Mouse (Mus musculus) frontal cortex, postnatal 14 days (tissue): ENCODE data around the gene Tdrd6.
A peak's percentile ranks its signal among the peaks of the same experiment; 100 is the strongest.

ENCODE experiments used
- DNase-seq, 2 experiments: peaks; one replicate each; pipeline ENCODE4 v3.0.0; 2022; ENCODE audit warnings: low spot score in 2 of 2

Tdrd6 gene

GRCm38 (mm10) chr17:43612221-43612620, 17.9 kb downstream of the Tdrd6 start:
- DNase-seq: no peak

DNA sequence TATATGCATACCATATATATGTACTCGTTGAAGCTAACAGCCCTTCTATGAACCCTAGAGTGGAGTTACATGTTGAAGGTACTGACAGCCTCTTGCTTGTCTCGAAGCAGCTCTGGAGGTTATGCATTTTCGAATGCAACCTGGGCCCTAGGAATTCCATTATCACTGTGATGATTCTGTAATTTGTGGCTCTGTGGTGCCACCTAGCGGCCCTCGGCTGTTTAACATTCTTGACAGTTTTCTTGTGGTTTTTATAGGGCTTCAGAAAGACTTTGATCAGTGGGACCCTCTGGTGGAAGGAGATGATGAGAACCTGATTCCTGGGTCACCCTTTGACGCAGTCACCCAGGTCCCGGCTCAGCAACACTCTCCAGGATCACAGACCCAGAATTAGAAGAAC, 18.5 kb downstream of the Tdrd6 start:
- peak; percentile 37 to 66 for DNase-seq

- peak; percentile 26 to 63 for DNase-seq
These were observed 23.4 kb downstream of the Tdrd6 start for GRCm38 (mm10) chr17:43606704-43607103.

GRCm38 (mm10) chr17:43598706-43599105, 31.4 kb downstream of the Tdrd6 start:
- DNase-seq: no peak

GRCm38 (mm10) chr17:43597742-43598141, 32.4 kb downstream of the Tdrd6 start:
- DNase-seq: no peak

GRCm38 (mm10) chr17:43592296-43593291, 37.5 kb downstream of the Tdrd6 start:
- no peak for DNase-seq

DNA sequence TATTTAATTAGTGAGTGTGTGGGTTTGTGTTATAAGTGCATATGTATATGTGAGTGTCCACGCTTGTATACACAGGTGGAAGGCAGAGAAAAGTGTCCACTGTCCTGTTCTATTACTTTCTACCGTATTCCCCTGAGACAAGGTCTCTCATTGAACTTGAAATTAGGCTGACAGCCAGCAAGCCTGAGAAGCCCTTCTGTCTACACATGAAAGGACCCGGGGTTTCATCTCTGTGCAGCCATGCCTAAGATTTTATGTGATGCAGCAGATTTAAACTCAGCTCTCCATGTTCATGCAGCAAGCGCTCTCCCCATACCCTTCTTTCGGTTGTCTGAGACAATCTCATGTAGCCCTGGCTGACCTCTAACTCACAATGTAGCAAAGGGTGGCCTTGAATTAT, 39.6 kb downstream of the Tdrd6 start:
- no peak for DNase-seq

- no peak for DNase-seq
These were observed 40.3 kb downstream of the Tdrd6 start for GRCm38 (mm10) chr17:43589750-43590149.

- no peak for DNase-seq
These were observed 42.8 kb downstream of the Tdrd6 start for GRCm38 (mm10) chr17:43587278-43587677.

- no peak for DNase-seq
These were observed 45.3 kb downstream of the Tdrd6 start for GRCm38 (mm10) chr17:43584771-43585170.

DNA sequence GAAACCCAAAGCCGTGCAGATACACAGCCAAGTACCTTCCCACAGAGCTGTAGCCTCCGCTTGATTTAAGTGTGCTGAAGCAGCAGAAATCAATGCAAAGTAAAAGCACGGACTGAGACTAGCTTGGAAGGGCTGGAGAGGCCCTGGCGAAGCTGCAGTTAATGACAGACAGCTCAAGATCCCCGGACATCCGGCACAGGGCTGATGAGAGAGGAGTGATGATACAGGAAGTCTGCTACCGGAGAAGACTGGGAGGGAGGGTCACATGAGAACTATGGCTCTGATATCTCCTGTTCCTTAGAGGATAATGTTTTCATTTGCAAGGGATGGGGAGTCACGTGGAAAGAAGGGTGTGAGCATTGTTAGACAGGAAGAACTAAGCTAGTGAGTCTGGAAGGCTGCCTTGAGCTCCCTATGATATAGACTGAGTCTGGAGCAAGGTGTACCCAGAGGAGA, 49.1 kb downstream of the Tdrd6 start:
- no peak for DNase-seq

DNA sequence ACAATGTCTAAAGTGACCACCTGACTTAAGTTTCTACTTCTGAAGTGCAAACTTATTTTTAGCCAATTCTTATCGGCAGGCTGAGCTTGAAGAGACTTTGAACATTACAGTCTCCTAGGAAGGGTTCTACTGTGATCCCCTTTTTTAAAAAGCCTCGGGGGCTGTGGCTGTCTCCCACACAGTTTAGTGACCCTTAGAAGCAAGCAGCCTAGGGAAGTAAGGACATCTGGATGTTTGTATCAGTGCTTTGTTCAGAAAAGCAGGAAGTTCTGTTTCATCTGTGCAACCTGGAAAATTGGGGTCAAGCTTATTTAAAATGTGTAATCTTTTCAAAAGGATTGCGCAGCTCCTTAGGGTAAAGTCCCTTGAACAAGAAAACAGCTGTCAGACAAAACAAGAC, 49.6 kb downstream of the Tdrd6 start:
- DNase-seq: no peak

- no peak for DNase-seq
These were observed 56.5 kb downstream of the Tdrd6 start for GRCm38 (mm10) chr17:43573624-43574073.

DNA sequence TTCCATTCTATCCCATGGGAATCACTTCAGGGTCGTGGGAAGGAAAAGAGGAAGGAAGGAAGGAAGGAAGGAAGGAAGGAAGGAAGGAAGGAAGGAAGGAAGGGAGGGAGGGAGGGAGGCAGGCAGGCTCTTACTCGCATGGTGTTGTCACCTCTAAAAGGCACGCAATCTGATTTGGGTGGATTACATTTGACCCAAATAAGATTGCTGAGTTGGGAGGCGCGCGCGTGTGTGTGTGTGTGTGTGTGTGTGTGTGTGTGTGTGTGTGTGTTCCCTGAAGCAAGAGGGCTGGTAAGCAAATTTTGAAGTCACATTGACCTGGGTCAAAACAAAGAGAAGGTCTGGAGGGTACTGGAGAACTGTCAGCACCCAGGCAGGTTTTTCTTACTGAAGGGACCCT, 60.8 kb downstream of the Tdrd6 start:
- no peak for DNase-seq

GRCm38 (mm10) chr17:43567992-43568888, 61.9 kb downstream of the Tdrd6 start, which contains the start of gene Pla2g7:
TSS of gene Pla2g7 (plus strand) at chr17:43568098.
- peak; percentile 24 to 39 for DNase-seq

DNA sequence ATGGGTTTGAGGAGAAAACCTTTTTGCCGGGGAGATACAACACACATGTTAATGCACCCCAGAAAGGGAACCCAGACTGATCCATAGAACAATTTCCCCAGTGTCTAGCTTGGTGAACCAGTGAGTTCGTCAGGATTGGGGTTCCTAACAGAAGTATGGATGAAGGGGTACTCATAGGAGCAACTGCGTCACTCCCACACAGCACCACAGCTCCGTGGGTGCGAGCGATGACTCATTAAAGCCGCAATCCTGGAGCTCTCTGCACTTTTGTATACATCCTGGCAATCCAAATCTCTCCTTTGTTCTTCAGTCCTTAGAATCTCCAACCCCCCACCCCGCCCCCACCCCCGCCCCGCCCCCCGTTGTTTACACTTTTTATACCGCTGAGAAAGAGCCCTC, 62.5 kb downstream of the Tdrd6 start:
- no peak for DNase-seq
